Mouse (Mus musculus): Measurements from ENCODE around the gene Il24.

Gene Il24

GRCm38 (mm10) chr1:130832230-130833149 is 54.8 kb downstream of the Il24 start:
- no peak for TF ChIP-seq GATA4 (IDR thresholded peaks at IDR 0.05; ENCODE audit: insufficient replicate concordance, low read length)

Data from liver, adult (tissue).